Mouse (Mus musculus) thymus, adult 2 months (tissue): ENCODE measurements around the gene Gm906.

Experiments
- CTCF ChIP-seq: fragments of 200-500 bp; IDR thresholded peaks from 2 replicates; pipeline ENCODE4 v1.5.1; 2012; ENCODE audit warnings: mild to moderate bottlenecking, control low read depth, low read length, moderate library complexity, borderline replicate concordance; ENCODE audit not compliant: control insufficient read depth, poor library complexity, insufficient read depth; ENCODE audit errors: extremely low read depth
- POLR2A ChIP-seq: fragments of 200-500 bp; IDR thresholded peaks from 2 replicates; pipeline ENCODE4 v1.6.1; 2012; ENCODE audit warnings: mild to moderate bottlenecking, low read length, control low read depth, moderate library complexity; ENCODE audit not compliant: control insufficient read depth, poor library complexity, insufficient read depth; ENCODE audit errors: extremely low read depth

- no peak for TF ChIP-seq POLR2A
- no peak for TF ChIP-seq CTCF
These were observed 13.6 kb downstream of the Gm906 start for GRCm38 (mm10) chr13:50236487-50236886.
